Mouse (Mus musculus) forebrain, postnatal 0 days (tissue): ENCODE results near the gene Efcab8. TPM values are rescaled to one million over a fixed set of nuclear protein-coding genes. Genes with fewer than 3 reads are reported as not detected.

ENCODE experiments used
- ATAC-seq: fragments of 200-750 bp; cut with Nextera tagmentation; 2 replicates; pipeline ENCODE4 v1.8.0; 2017; ENCODE audit warnings: mild to moderate bottlenecking, moderate library complexity
- DNase-seq: peaks from one replicate; pipeline ENCODE4 v3.0.0-alpha.2; 2015
- H3K27ac ChIP-seq: fragments of 300-500 bp; sonication (generic); 2 replicates; pipeline ENCODE4 v1.5.1; 2014; ENCODE audit warnings: low read depth, mild to moderate bottlenecking, antibody characterized with exemption, low read length, moderate library complexity, mixed read lengths
- H3K27me3 ChIP-seq: fragments of 300-500 bp; sonication (generic); 2 replicates; pipeline ENCODE4 v1.6.1; 2014; ENCODE audit warnings: mild to moderate bottlenecking, low read length, mixed read lengths; ENCODE audit not compliant: insufficient read depth
- H3K36me3 ChIP-seq: fragments of 300-500 bp; sonication (generic); 2 replicates; pipeline ENCODE4 v1.6.1; 2014; ENCODE audit warnings: mild to moderate bottlenecking, moderate library complexity; ENCODE audit not compliant: insufficient read depth
- H3K4me1 ChIP-seq: fragments of 300-500 bp; sonication (generic); 2 replicates; pipeline ENCODE4 v1.6.1; 2014; ENCODE audit warnings: antibody characterized with exemption; ENCODE audit not compliant: insufficient read depth
- H3K4me2 ChIP-seq: fragments of 300-500 bp; sonication (generic); 2 replicates; pipeline ENCODE4 v1.6.1; 2014; ENCODE audit warnings: low read depth, mild to moderate bottlenecking, moderate library complexity
- H3K4me3 ChIP-seq: fragments of 300-500 bp; sonication (generic); 2 replicates; pipeline ENCODE4 v1.5.1; 2014; ENCODE audit warnings: low read depth, low read length, mixed read lengths
- H3K9ac ChIP-seq: fragments of 300-500 bp; sonication (generic); 2 replicates; pipeline ENCODE4 v1.6.1; 2014; ENCODE audit warnings: mild to moderate bottlenecking
- H3K9me3 ChIP-seq: fragments of 300-500 bp; sonication (generic); 2 replicates; pipeline ENCODE4 v1.6.1; 2016; ENCODE audit warnings: low read length
- CTCF ChIP-seq: sonication (generic); IDR thresholded peaks from 2 replicates; pipeline ENCODE4 v1.5.1; 2016; ENCODE audit warnings: antibody characterized with exemption, control low read depth, low read depth
- WGBS: fragments of 180-500 bp; shearing (Covaris S2); extraction: QIAGEN DNeasy Blood & Tissue Kit; methylation state at CpG from one replicate; pipeline ENCODE4 v1.1.7; 2014; 5-methylcytosine and 5-hydroxymethylcytosine counted together
- polyA plus RNA-seq: library from polyadenylated mRNA; unstranded; fragments of >200 nt; fragmentation: Nextera tagmentation; extraction: Ambion mirVana; gene quantifications from 2 replicates; pipeline ENCODE4 v1.2.1, GENCODE M21; 2015
- total RNA-seq: library from RNA; depleted of rRNA; stranded (reverse); fragments of >200 nt; gene quantifications from 2 replicates; pipeline ENCODE4 v1.2.3, GENCODE M21; 2014; rRNA removed

Efcab8 gene
- total RNA-seq (0.05 and 0.23 TPM in 2 replicates), polyA plus RNA-seq (not detected in 2 replicates)

GRCm38 (mm10) chr2:153779394-153779981 is at the start of gene Efcab8:
TSS of gene Efcab8 (plus strand) at chr2:153779931.
- Histone ChIP-seq H3K9ac (peak within 1 kb of the TSS; percentile 31; the same call in 1 of the 2 replicates), H3K36me3 (no peaks in the 10 kb centered on the region), H3K4me2 (peak within 1 kb of the TSS; percentile 48), H3K27me3 (no peaks in the 10 kb centered on the region), H3K4me1 (no peaks in the 10 kb centered on the region), H3K4me3 (peak within 1 kb of the TSS; percentile 27), H3K27ac (no peak within 1 kb of the TSS), H3K9me3 (no peaks in the 10 kb centered on the region)
- WGBS = 53% methylated on average over 11 of the region's 12 CpGs
- TF ChIP-seq CTCF = no peak
- ATAC-seq = 0 out of 2 replicates have a peak, but pooled peaks have one; percentile 5
- DNase-seq = no peak

- DNase-seq (no peak), ATAC-seq (no peak)
- H3K9ac ChIP-seq = no peak overlapping the region
- H3K36me3 ChIP-seq = no peaks in the 10 kb centered on the region
- no peak overlapping the region for H3K4me2 ChIP-seq
- no peaks in the 10 kb centered on the region for H3K27me3 ChIP-seq
- no peaks in the 10 kb centered on the region for H3K9me3 ChIP-seq
- 82% methylated on average over 4 of the region's 4 CpGs for WGBS
- H3K27ac ChIP-seq = no peak overlapping the region
- TF ChIP-seq CTCF = no peak
- no peak overlapping the region for H3K4me3 ChIP-seq
- no peaks in the 10 kb centered on the region for H3K4me1 ChIP-seq
Measured at GRCm38 (mm10) chr2:153734033-153734432, 45.7 kb upstream of the Efcab8 start.

GRCm38 (mm10) chr2:153740500-153741436 is 39.0 kb upstream of the Efcab8 start, which contains the start of gene Mapre1:
TSS of gene Mapre1 (plus strand) at chr2:153741274.
- Histone ChIP-seq H3K4me2 (peak within 1 kb of the TSS; percentile 68), H3K4me3 (peak within 1 kb of the TSS; percentile 88), H3K4me1 (peaks cover 21% of the 10 kb centered on the region), H3K27me3 (no peaks in the 10 kb centered on the region), H3K9ac (peak within 1 kb of the TSS; percentile 92), H3K9me3 (no peaks in the 10 kb centered on the region), H3K27ac (peak within 1 kb of the TSS; percentile 97), H3K36me3 (no peaks in the 10 kb centered on the region)
- TF ChIP-seq CTCF = no peak
- ATAC-seq = peak; percentile 98
- WGBS = 13% methylated on average over 57 of the region's 58 CpGs
- DNase-seq = peak; percentile 100

- H3K9ac ChIP-seq = peak overlapping the region; percentile 92
- H3K4me3 ChIP-seq = peak overlapping the region; percentile 88
- peak overlapping the region; percentile 68 for H3K4me2 ChIP-seq
- no peak for TF ChIP-seq CTCF
- peak overlapping the region; percentile 97 for H3K27ac ChIP-seq
- no peaks in the 10 kb centered on the region for H3K27me3 ChIP-seq
- WGBS = 1% methylated on average over 45 of the region's 56 CpGs
- ATAC-seq = peak; percentile 81
- peaks cover 21% of the 10 kb centered on the region for H3K4me1 ChIP-seq
- H3K36me3 ChIP-seq = peaks cover 3% of the 10 kb centered on the region
- no peaks in the 10 kb centered on the region for H3K9me3 ChIP-seq
- no peak for DNase-seq
Measured at GRCm38 (mm10) chr2:153741437-153742065, 38.2 kb upstream of the Efcab8 start.

- no peak for TF ChIP-seq CTCF
- H3K36me3 ChIP-seq = peaks cover 18% of the 10 kb centered on the region
- no peak for ATAC-seq
- H3K9me3 ChIP-seq = no peaks in the 10 kb centered on the region
- H3K9ac ChIP-seq = no peak overlapping the region
- H3K27me3 ChIP-seq = no peaks in the 10 kb centered on the region
- no peak overlapping the region for H3K4me3 ChIP-seq
- DNase-seq = no peak
- peaks cover 11% of the 10 kb centered on the region for H3K4me1 ChIP-seq
- no peak overlapping the region for H3K27ac ChIP-seq
- no peak overlapping the region for H3K4me2 ChIP-seq
Measured at GRCm38 (mm10) chr2:153747994-153748393, 31.7 kb upstream of the Efcab8 start.

GRCm38 (mm10) chr2:153750363-153750762 is 29.4 kb upstream of the Efcab8 start:
- Histone ChIP-seq H3K4me3 (no peak overlapping the region), H3K27ac (no peak overlapping the region), H3K4me2 (no peak overlapping the region), H3K27me3 (no peaks in the 10 kb centered on the region), H3K9ac (no peak overlapping the region), H3K4me1 (no peaks in the 10 kb centered on the region), H3K9me3 (no peaks in the 10 kb centered on the region), H3K36me3 (peaks cover 18% of the 10 kb centered on the region)
- DNase-seq = no peak
- no peak for TF ChIP-seq CTCF
- ATAC-seq = no peak
- WGBS = 68% methylated on average over 2 of the region's 2 CpGs

- 93% methylated on average over 5 of the region's 5 CpGs for WGBS
- TF ChIP-seq CTCF = no peak
Measured at GRCm38 (mm10) chr2:153762121-153762520, 17.6 kb upstream of the Efcab8 start.

More at GRCm38 (mm10) chr2:153762121-153762520, 17.6 kb upstream of the Efcab8 start:
- H3K4me2 ChIP-seq = no peak overlapping the region
- ATAC-seq (no peak), DNase-seq (no peak)
- H3K27me3 ChIP-seq = no peaks in the 10 kb centered on the region
- H3K9ac ChIP-seq = no peak overlapping the region
- no peak overlapping the region for H3K27ac ChIP-seq
- peaks cover 76% of the 10 kb centered on the region for H3K36me3 ChIP-seq
- H3K4me1 ChIP-seq = no peaks in the 10 kb centered on the region
- H3K4me3 ChIP-seq = no peak overlapping the region
- no peaks in the 10 kb centered on the region for H3K9me3 ChIP-seq
